Mouse (Mus musculus) limb, embryonic 11.5 days (tissue): ENCODE measurements at regions not wholly inside any gene's neighbourhood (a gene's known extent, or its start where the extent isn't known, plus 50 kb on each side); places are given as distances from the start of the nearest gene placed in this dataset.

Experiments used
- ATAC-seq: fragments of 200-750 bp; cut with Nextera tagmentation; 2 replicates; pipeline ENCODE4 v1.8.0; 2017; ENCODE audit warnings: low read depth; ENCODE audit not compliant: insufficient number of reproducible peaks, low FRiP score, low TSS enrichment
- DNase-seq: peaks from one replicate; pipeline ENCODE4 v3.0.0-alpha.2; 2015; ENCODE audit warnings: low spot score
- H3K27ac ChIP-seq: fragments of 300-500 bp; sonication (generic); replicated peaks from 2 replicates; pipeline ENCODE4 v1.5.1; 2014; ENCODE audit warnings: low read depth, mild to moderate bottlenecking, low read length
- H3K27me3 ChIP-seq: fragments of 300-500 bp; sonication (generic); 2 replicates; pipeline ENCODE4 v1.6.1; 2014; ENCODE audit warnings: mild to moderate bottlenecking, low read length, mixed read lengths; ENCODE audit not compliant: control insufficient read depth, insufficient read depth
- H3K36me3 ChIP-seq: fragments of 300-500 bp; sonication (generic); 2 replicates; pipeline ENCODE4 v1.6.1; 2014; ENCODE audit warnings: mild to moderate bottlenecking, low read length, moderate library complexity, mixed read lengths; ENCODE audit not compliant: control insufficient read depth, insufficient read depth
- H3K4me1 ChIP-seq: fragments of 300-500 bp; sonication (generic); 2 replicates; pipeline ENCODE4 v1.6.1; 2014; ENCODE audit warnings: low read length, mixed read lengths; ENCODE audit not compliant: control insufficient read depth, insufficient read depth
- H3K4me2 ChIP-seq: fragments of 300-500 bp; sonication (generic); 2 replicates; pipeline ENCODE4 v1.6.1; 2014; ENCODE audit warnings: low read depth, mild to moderate bottlenecking, moderate library complexity; ENCODE audit not compliant: severe bottlenecking
- H3K4me3 ChIP-seq: fragments of 300-500 bp; sonication (generic); 2 replicates; pipeline ENCODE4 v1.5.1; 2014; ENCODE audit warnings: low read depth, low read length
- H3K9ac ChIP-seq: fragments of 300-500 bp; sonication (generic); 2 replicates; pipeline ENCODE4 v1.6.1; 2014; ENCODE audit warnings: mild to moderate bottlenecking, low read length
- H3K9me3 ChIP-seq: fragments of 300-500 bp; sonication (generic); 2 replicates; pipeline ENCODE4 v1.6.1; 2016; ENCODE audit warnings: low read length; ENCODE audit not compliant: control insufficient read depth
- WGBS: fragments of 180-500 bp; shearing (Covaris S2); extraction: QIAGEN DNeasy Blood & Tissue Kit; methylation state at CpG from one replicate; pipeline ENCODE4 v1.1.7; 2014; 5-methylcytosine and 5-hydroxymethylcytosine counted together

DNA sequence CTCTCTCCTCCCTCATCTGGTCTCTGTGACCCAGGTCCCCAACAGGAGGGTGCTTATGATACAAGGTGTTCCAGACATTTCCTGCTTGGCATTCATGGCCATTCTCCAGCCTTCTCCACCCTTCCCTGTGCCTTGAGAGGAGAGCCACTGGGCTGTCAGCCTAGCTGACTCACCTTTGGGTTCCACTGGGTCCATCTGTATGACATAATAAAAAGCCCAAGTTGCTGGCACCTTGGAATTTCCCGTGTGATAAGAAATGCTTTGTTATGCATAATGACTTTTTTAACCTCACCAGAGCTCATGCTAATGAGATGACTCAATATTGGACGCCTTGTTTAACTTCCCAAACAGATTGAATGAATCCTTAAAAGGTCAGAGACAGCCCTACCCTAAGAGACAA, 236.2 kb downstream of the Fam43a start:
- Histone ChIP-seq H3K4me1 (no peaks in the 10 kb centered on the region; the same call in 1 of the 2 replicates), H3K9ac (no peak overlapping the region), H3K4me3 (no peak overlapping the region), H3K36me3 (no peaks in the 10 kb centered on the region), H3K4me2 (no peak overlapping the region), H3K27me3 (no peaks in the 10 kb centered on the region), H3K27ac (no peak overlapping the region), H3K9me3 (peaks cover 3% of the 10 kb centered on the region; the same call in 1 of the 2 replicates)
- DNase-seq: no peak
- ATAC-seq: no peak
- 79% methylated on average over 2 of the region's 2 CpGs for WGBS

DNA sequence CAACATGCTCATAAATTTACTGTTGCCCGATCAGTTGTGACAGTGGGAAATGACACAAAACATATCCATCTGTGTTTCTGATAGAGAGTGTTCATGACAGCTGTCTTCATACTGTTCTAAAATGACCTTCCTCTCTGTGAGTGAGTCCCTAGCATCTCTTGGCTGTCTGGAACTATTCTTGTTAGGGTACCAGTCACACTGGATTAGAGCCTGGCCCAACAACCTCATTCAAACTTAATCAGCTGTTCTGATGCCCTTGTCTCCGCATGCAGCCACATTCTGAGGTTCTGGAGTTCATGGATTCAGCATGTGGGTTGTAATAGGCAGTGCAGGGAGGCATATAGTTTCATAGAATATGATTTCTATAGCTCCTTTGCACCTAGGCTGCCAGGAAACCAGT, 238.4 kb downstream of the Xxylt1 start:
- Histone ChIP-seq H3K4me3 (no peak overlapping the region), H3K27ac (no peak overlapping the region), H3K4me1 (no peaks in the 10 kb centered on the region), H3K36me3 (no peaks in the 10 kb centered on the region), H3K27me3 (no peaks in the 10 kb centered on the region), H3K9me3 (peaks cover 3% of the 10 kb centered on the region; the same call in 1 of the 2 replicates), H3K4me2 (no peak overlapping the region), H3K9ac (no peak overlapping the region)
- WGBS: 84% methylated on average over 2 of the region's 2 CpGs
- DNase-seq: no peak
- no peak for ATAC-seq

DNA sequence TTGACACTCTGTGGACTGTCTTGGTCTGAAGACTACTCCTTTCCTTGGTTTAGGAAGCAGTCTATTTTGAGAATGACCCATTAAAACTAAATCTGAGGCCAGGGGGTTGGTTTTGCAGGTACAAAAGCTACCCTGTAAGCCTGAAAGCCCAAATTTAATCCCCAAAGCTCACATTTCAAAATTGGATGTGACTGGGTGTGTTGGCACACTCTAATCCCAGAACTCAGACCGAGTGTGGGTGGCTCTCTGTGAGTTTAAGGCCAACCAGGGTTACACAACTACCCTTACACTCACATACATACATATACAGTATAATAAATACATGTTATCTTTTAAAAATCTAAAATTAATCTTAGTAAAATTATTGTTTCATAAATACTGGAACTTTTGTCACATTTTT, 228.6 kb downstream of the Xxylt1 start:
- H3K9me3 ChIP-seq: no peaks in the 10 kb centered on the region
- DNase-seq (no peak), ATAC-seq (no peak)
- H3K4me3 ChIP-seq: no peak overlapping the region
- H3K4me2 ChIP-seq: no peak overlapping the region
- WGBS: 70% methylated on average over 1 of the region's 1 CpGs
- no peaks in the 10 kb centered on the region for H3K27me3 ChIP-seq
- H3K9ac ChIP-seq: no peak overlapping the region
- no peaks in the 10 kb centered on the region for H3K36me3 ChIP-seq
- no peak overlapping the region for H3K27ac ChIP-seq
- no peaks in the 10 kb centered on the region for H3K4me1 ChIP-seq

DNA sequence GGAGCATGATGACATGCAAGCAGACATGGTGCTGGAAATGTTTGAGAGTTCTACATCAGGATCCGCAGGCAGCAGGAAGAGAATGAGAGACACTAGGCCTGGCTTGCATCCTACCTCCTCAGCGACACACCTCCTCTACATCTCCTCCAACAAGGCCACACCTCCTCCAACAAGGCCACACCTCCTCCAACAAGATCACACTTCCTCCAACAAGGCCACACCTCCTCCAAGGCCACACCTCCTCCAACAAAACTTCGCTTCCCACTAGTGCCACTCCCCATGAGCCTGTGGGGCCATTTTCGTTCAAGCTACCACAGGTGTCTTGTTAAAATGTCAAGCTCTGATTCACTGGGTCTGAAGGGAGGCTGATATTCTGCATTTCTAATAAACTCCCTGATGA, 226.5 kb downstream of the Xxylt1 start:
- H3K4me2 ChIP-seq: no peak overlapping the region
- WGBS: 78% methylated on average over 4 of the region's 4 CpGs
- H3K27ac ChIP-seq: no peak overlapping the region
- H3K36me3 ChIP-seq: no peaks in the 10 kb centered on the region
- H3K27me3 ChIP-seq: no peaks in the 10 kb centered on the region
- no peak for DNase-seq
- no peaks in the 10 kb centered on the region for H3K9me3 ChIP-seq
- no peak overlapping the region for H3K4me3 ChIP-seq
- no peak overlapping the region for H3K9ac ChIP-seq
- no peak for ATAC-seq
- no peaks in the 10 kb centered on the region for H3K4me1 ChIP-seq

DNA sequence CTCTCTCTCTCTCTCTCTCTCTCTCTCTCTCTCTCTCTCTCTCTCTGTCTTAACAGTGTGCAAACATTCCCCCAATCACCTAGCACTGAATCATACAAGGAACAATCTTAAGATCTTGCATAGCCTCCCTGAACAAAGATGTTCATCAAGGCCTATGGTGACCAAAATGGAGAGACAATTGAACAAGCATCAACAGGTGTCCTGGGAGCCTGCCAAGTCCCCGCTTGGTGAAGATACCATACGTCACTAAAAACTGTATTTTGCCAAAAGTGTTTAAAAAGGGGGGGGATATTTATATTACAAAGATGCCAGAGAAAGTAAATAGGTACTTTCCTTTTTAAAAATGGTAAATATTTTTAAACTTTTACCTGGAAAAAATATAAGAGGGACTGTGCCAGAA, 223.6 kb downstream of the Xxylt1 start:
- 87% methylated on average over 2 of the region's 2 CpGs for WGBS
- no peaks in the 10 kb centered on the region for H3K9me3 ChIP-seq

DNA sequence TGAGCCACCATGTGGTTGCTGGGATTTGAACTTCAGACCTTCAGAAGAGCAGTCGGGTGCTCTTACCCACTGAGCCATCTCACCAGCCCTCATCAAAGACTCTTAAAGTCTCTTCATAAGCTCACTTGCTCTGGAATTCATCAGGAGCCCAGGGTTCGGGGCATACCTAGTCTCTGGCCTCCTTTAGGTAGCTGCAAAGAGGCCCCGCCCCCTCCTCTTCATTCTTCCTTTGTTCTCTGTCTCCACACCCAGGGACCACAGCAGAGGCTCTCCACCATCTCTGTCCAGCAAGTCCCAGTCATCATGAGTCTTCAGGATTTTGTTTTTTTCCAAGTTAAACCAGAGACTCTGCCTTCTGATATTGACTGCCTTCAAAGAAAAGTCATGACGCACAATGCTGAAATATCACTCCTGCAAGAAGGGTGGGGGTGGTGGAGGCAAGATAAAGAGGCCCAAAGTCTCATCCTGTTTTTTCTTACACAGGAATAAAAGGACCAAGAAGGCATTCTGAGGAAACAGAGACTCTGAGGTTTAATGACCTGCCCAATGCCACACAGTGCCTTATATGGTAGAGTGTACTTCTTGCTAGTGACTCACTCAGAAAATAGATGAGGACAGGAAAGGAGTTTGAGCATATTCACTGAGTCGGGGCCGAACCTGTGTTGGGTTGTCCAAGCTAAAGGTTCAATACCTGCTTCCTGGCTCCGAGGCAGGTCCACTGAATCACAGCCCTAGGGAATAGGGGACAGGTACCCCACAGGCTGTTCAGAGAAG, 211.9 kb downstream of the Xxylt1 start:
- peaks cover 13% of the 10 kb centered on the region for H3K4me1 ChIP-seq
- no peaks in the 10 kb centered on the region for H3K36me3 ChIP-seq
- H3K27ac ChIP-seq: no peak overlapping the region
- DNase-seq: no peak
- no peak overlapping the region for H3K4me2 ChIP-seq
- 92% methylated on average over 7 of the region's 7 CpGs for WGBS
- no peak for ATAC-seq
- no peak overlapping the region for H3K4me3 ChIP-seq
- H3K9me3 ChIP-seq: no peaks in the 10 kb centered on the region
- H3K27me3 ChIP-seq: no peaks in the 10 kb centered on the region
- no peak overlapping the region for H3K9ac ChIP-seq

More for the DNA sequence above, 223.6 kb downstream of the Xxylt1 start:
- Histone ChIP-seq H3K27ac (no peak overlapping the region), H3K4me3 (no peak overlapping the region), H3K9ac (no peak overlapping the region), H3K27me3 (no peaks in the 10 kb centered on the region), H3K36me3 (no peaks in the 10 kb centered on the region), H3K4me1 (no peaks in the 10 kb centered on the region), H3K4me2 (no peak overlapping the region)
- ATAC-seq (no peak), DNase-seq (no peak)

DNA sequence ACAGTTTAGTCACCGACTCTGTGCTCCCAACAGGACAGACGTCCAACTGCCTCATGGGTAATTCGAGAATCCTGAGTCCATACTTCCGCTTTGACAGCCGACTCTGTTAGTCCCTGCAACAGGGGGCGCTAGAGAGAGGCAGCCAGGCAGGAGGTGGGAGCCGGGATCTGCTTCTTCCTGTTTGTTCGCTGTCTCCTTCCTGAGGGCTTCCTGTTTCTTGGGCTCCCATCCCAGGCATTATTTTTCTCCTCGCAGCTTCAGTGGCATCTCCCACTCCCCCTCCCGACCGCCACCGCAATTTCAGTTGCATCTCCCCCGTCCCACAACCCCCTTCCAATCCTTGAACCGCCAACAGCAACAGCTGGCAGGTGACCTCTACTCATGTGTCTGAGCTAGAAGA, 211.1 kb downstream of the Xxylt1 start:
- Histone ChIP-seq H3K36me3 (no peaks in the 10 kb centered on the region), H3K27ac (no peak overlapping the region), H3K9ac (no peak overlapping the region), H3K4me1 (peaks cover 15% of the 10 kb centered on the region), H3K9me3 (no peaks in the 10 kb centered on the region), H3K4me3 (no peak overlapping the region), H3K4me2 (no peak overlapping the region), H3K27me3 (no peaks in the 10 kb centered on the region)
- ATAC-seq (no peak), DNase-seq (peak; percentile 60)
- 68% methylated on average over 14 of the region's 14 CpGs for WGBS

DNA sequence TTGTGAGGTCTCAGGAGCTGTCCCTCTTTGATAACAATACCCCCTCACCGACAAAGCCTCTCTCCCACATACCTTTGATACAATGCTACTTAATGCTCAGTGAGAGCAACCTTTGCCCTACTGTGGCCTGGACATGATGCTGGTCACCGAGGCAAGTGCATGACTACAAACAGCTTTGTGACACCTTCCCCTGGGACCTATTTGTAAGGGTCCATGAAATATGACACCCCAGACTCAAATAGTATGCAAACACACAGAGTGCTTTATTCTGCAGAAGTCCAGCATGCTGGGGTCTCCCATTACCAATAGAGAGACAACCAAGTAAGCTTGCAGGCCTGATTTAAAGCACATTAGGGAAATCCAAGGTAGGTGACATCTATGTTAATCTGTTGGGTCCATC, 210.6 kb downstream of the Xxylt1 start:
- no peak overlapping the region for H3K27ac ChIP-seq
- H3K4me3 ChIP-seq: no peak overlapping the region
- no peaks in the 10 kb centered on the region for H3K36me3 ChIP-seq
- H3K27me3 ChIP-seq: no peaks in the 10 kb centered on the region
- no peaks in the 10 kb centered on the region for H3K9me3 ChIP-seq
- DNase-seq: peak; percentile 40
- ATAC-seq: no peak
- peaks cover 18% of the 10 kb centered on the region for H3K4me1 ChIP-seq
- no peak overlapping the region for H3K4me2 ChIP-seq
- no peak overlapping the region for H3K9ac ChIP-seq
- whole genome bisulfite sequencing: 11% methylated on average over 2 of the region's 2 CpGs

DNA sequence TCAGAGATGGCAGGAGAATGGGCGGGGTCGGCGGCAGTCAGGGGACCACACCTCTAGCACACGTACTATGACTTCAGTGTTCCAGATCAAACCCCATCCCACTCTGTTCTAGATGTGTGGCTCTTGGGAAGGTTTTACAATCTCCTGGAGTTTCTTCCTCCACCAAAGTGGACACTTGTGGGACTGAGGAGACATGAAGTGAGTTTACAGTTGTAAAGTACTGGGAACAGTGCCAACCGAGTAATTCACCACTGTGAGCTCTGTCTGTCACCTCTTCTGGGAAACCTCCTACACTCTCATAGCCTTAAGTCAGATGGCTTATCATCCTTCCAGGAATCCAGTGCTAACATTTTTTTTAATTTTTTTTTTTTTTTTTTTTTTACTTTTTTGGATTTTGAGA, 209.1 kb downstream of the Xxylt1 start:
- Histone ChIP-seq H3K27me3 (no peaks in the 10 kb centered on the region), H3K36me3 (no peaks in the 10 kb centered on the region), H3K9me3 (no peaks in the 10 kb centered on the region), H3K4me1 (peaks cover 18% of the 10 kb centered on the region), H3K9ac (no peak overlapping the region), H3K4me2 (no peak overlapping the region), H3K4me3 (no peak overlapping the region), H3K27ac (no peak overlapping the region)
- ATAC-seq (no peak), DNase-seq (no peak)
- 89% methylated on average over 5 of the region's 5 CpGs for WGBS
